Mouse (Mus musculus) heart, embryonic 15.5 days (tissue): ENCODE results near the gene Nol7. TPM values are rescaled to one million over a fixed set of nuclear protein-coding genes. Genes with fewer than 3 reads are reported as not detected.

Experiments used
- polyA plus RNA-seq: library from polyadenylated mRNA; unstranded; fragments of >200 nt; fragmentation: Nextera tagmentation; extraction: Ambion mirVana; gene quantifications from 2 replicates; pipeline ENCODE4 v1.2.1, GENCODE M21; 2015

Gene Nol7
- polyA plus RNA-seq, 1 experiment from 2014 or later, result 133 TPM

Other genes starting within 250 kb of the Nol7 start
- 50.1 and 54.5 TPM in 2 replicates for gene Tbc1d7, start 226.9 kb upstream of the Nol7 start, polyA plus RNA-seq
- 0.73 and 0.81 TPM in 2 replicates for gene Gfod1, start 94.2 kb upstream of the Nol7 start, polyA plus RNA-seq
- 30.0 and 36.3 TPM in 2 replicates for gene Sirt5, start 32.9 kb upstream of the Nol7 start, polyA plus RNA-seq
- 6.5 and 7.7 TPM in 2 replicates for gene Ranbp9, start 82.9 kb downstream of the Nol7 start, polyA plus RNA-seq
- 17.2 and 17.3 TPM in 2 replicates for gene Mcur1, start 161.8 kb downstream of the Nol7 start, polyA plus RNA-seq
- 1.9 and 2.8 TPM in 2 replicates for gene Rnf182, start 217.3 kb downstream of the Nol7 start, polyA plus RNA-seq